Mouse (Mus musculus) embryonic facial prominence, embryonic 14.5 days (tissue): ENCODE measurements around the gene Gk. TPM values are rescaled to one million over a fixed set of nuclear protein-coding genes. Genes with fewer than 3 reads are reported as not detected.

Experiments
- ATAC-seq: fragments of 200-750 bp; cut with Nextera tagmentation; 2 replicates; pipeline ENCODE4 v1.8.0; 2017; ENCODE audit warnings: low read depth, moderate number of reproducible peaks, moderate TSS enrichment
- DNase-seq: peaks from one replicate; pipeline ENCODE4 v3.0.0-alpha.2; 2015; ENCODE audit warnings: low spot score
- H3K27ac ChIP-seq: fragments of 300-500 bp; sonication (generic); replicated peaks from 2 replicates; pipeline ENCODE4 v1.5.1; 2014; ENCODE audit warnings: low read depth, mild to moderate bottlenecking, low read length, moderate library complexity
- H3K27me3 ChIP-seq: fragments of 300-500 bp; sonication (generic); replicated peaks from 2 replicates; pipeline ENCODE4 v1.6.1; 2014; ENCODE audit warnings: low read length; ENCODE audit not compliant: control insufficient read depth, insufficient read depth
- H3K36me3 ChIP-seq: fragments of 300-500 bp; sonication (generic); 2 replicates; pipeline ENCODE4 v1.6.1; 2014; ENCODE audit warnings: low read length, mixed read lengths; ENCODE audit not compliant: control insufficient read depth, insufficient read depth
- H3K4me1 ChIP-seq: fragments of 300-500 bp; sonication (generic); 2 replicates; pipeline ENCODE4 v1.6.1; 2014; ENCODE audit warnings: antibody characterized with exemption, low read length; ENCODE audit not compliant: control insufficient read depth, insufficient read depth
- H3K4me2 ChIP-seq: fragments of 300-500 bp; sonication (generic); 2 replicates; pipeline ENCODE4 v1.6.1; 2014; ENCODE audit warnings: low read depth, mild to moderate bottlenecking, low read length, moderate library complexity, mixed read lengths
- H3K4me3 ChIP-seq: fragments of 300-500 bp; sonication (generic); 2 replicates; pipeline ENCODE4 v1.5.1; 2014; ENCODE audit warnings: low read depth, mild to moderate bottlenecking, low read length
- H3K9ac ChIP-seq: fragments of 300-500 bp; sonication (generic); 2 replicates; pipeline ENCODE4 v1.6.1; 2014; ENCODE audit warnings: low read depth, mild to moderate bottlenecking, low read length, moderate library complexity, mixed read lengths
- H3K9me3 ChIP-seq: fragments of 300-500 bp; sonication (generic); 2 replicates; pipeline ENCODE4 v1.6.1; 2016; ENCODE audit warnings: low read length; ENCODE audit not compliant: control insufficient read depth
- WGBS: fragments of 180-500 bp; shearing (Covaris S2); extraction: QIAGEN DNeasy Blood & Tissue Kit; methylation state at CpG from one replicate; pipeline ENCODE4 v1.1.7; 2014; 5-methylcytosine and 5-hydroxymethylcytosine counted together
- polyA plus RNA-seq: library from polyadenylated mRNA; unstranded; fragments of >200 nt; fragmentation: Nextera tagmentation; extraction: Ambion mirVana; gene quantifications from 2 replicates; pipeline ENCODE4 v1.2.1, GENCODE M21; 2014

Gk gene
- polyA plus RNA-seq, 1 experiment from 2014 or later: 8.8 TPM

DNA sequence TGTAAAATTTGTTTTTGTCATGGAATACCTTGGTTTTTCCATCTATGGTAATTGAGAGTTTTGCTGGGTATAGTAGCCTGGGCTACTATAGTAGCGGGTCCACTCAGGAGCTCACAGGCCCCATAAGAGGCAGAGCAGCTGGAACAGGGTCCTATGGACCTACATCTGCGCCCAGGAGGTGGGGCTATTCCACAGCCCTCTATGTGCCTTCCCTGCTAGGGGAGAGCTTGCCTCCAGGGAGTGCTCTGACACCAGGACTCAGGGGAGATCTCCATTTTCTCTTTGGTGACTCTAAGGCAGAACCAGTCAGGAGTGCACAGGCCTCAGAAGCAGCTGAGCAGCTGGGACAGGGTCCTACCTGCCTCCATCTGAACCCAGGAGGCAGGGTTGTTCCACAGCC lies 92.9 kb downstream of the Gk start:
- H3K36me3 ChIP-seq: no peaks in the 10 kb centered on the region
- H3K27ac ChIP-seq: no peak overlapping the region
- H3K9ac ChIP-seq: no peak overlapping the region
- no peaks in the 10 kb centered on the region for H3K9me3 ChIP-seq
- no peaks in the 10 kb centered on the region for H3K4me1 ChIP-seq
- no peak overlapping the region for H3K4me2 ChIP-seq
- WGBS: 52% methylated on average over 2 of the region's 2 CpGs
- H3K27me3 ChIP-seq: no peaks in the 10 kb centered on the region
- DNase-seq: no peak
- no peak for ATAC-seq
- H3K4me3 ChIP-seq: no peak overlapping the region

DNA sequence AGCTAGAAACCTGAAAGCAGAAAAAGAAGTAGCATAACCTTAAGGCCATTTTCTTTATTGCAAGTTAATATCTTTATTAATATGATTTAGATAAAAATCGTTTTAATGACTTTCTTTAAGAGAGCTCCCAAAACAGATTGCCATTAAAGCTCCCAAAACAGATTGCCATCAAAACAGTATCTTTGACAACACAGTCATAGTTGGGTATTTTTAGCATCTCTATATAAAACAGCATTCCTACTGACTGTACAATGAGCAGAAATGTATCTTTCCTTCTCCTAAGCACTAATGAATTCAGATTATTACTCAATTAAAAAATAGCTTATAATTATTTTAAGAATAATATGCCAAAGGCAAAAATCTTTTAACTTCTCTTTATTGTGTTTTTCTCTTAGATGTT lies 94.5 kb downstream of the Gk start:
- DNase-seq (no peak), ATAC-seq (no peak)
- Histone ChIP-seq H3K4me2 (no peak overlapping the region), H3K4me1 (no peaks in the 10 kb centered on the region), H3K27ac (no peak overlapping the region), H3K36me3 (no peaks in the 10 kb centered on the region), H3K9me3 (no peaks in the 10 kb centered on the region), H3K27me3 (no peaks in the 10 kb centered on the region), H3K9ac (no peak overlapping the region), H3K4me3 (no peak overlapping the region)
- WGBS: 43% methylated on average over 1 of the region's 1 CpGs

DNA sequence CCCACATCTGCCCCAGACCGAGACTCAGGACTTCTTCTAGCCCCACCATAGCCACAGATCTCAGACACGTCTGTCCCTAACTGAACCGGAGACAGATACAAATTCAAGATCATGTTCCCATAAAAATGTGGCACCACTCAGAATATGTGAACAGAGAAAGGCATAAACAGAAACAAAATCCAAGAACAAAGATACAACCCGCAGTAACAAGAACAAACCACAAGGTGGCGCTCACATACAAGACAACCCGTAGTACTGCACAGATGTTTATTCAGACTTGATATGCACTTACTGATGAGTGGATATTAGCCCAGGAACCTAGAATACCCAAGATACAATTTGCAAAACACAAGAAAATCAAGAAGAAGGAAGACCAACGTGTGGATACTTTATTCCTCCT lies 99.8 kb downstream of the Gk start:
- H3K4me3 ChIP-seq: no peak overlapping the region
- no peaks in the 10 kb centered on the region for H3K27me3 ChIP-seq
- 23% methylated on average over 7 of the region's 7 CpGs for WGBS
- no peak overlapping the region for H3K9ac ChIP-seq
- H3K36me3 ChIP-seq: no peaks in the 10 kb centered on the region
- no peak overlapping the region for H3K4me2 ChIP-seq
- peak; percentile 1 for DNase-seq
- H3K27ac ChIP-seq: no peak overlapping the region
- H3K9me3 ChIP-seq: no peaks in the 10 kb centered on the region
- peak; percentile 41; the same call in 1 of the 2 replicates for ATAC-seq
- no peaks in the 10 kb centered on the region for H3K4me1 ChIP-seq

Other genes starting within 250 kb of the Gk start
- 4.0 and 4.7 TPM in 2 replicates for gene Tab3, start 202.8 kb downstream of the Gk start, polyA plus RNA-seq
- gene 5430427O19Rik, start 93.5 kb upstream of the Gk start, polyA plus RNA-seq: 0.31 and 0.34 TPM in 2 replicates